In genomic region chr1:132334178-132334801, GRCm38 (mm10) we compare ENCODE assay signal across 8 mouse cellular contexts. TPM values are rescaled to one million over a fixed set of nuclear protein-coding genes. Genes with fewer than 3 reads are reported as not detected.
DNase-seq lines count a peak whose midpoint lies in the region; ATAC-seq and TF ChIP-seq lines count a peak whose summit lies in the region.

No protein-coding gene starts in this region.

- peaks cover 36% of the 10 kb centered on the region for H3K4me1 ChIP-seq in lung, embryonic 14.5 days (ENCODE audit: insufficient read depth)
- peaks cover 100% of the 10 kb centered on the region for H3K4me1 ChIP-seq in forebrain, embryonic 10.5 days
- peaks cover 13% of the 10 kb centered on the region for H3K4me1 ChIP-seq in limb, embryonic 11.5 days (ENCODE audit: control insufficient read depth, insufficient read depth, low read length)
- H3K4me1 ChIP-seq in neural tube, embryonic 14.5 days (ENCODE audit: control insufficient read depth, insufficient read depth, low read length) = peaks cover 16% of the 10 kb centered on the region; the same call in 1 of the 2 replicates

- no peak for DNase-seq in lung, embryonic 14.5 days
- DNase-seq in lung, postnatal 4 days = no peak
- no peak for DNase-seq in forebrain, embryonic 10.5 days (ENCODE audit: extremely low spot score, low spot score)
- DNase-seq in limb, embryonic 11.5 days (ENCODE audit: low spot score) = no peak
- no peak for DNase-seq in layer of hippocampus, postnatal 14 days (ENCODE audit: low spot score in 2 of 2)
- DNase-seq in right cerebral cortex, adult 2 months (ENCODE audit: low spot score in 2 of 2) = no peak
- no peak for DNase-seq in layer of hippocampus, postnatal 10 days (ENCODE audit: low spot score in 2 of 2)

- WGBS in lung, embryonic 14.5 days = 18% methylated on average over 6 of the region's 6 CpGs
- 12% methylated on average over 6 of the region's 6 CpGs for WGBS in forebrain, embryonic 10.5 days
- WGBS in limb, embryonic 11.5 days = 32% methylated on average over 6 of the region's 6 CpGs
- 19% methylated on average over 6 of the region's 6 CpGs for WGBS in neural tube, embryonic 14.5 days

- H3K36me3 ChIP-seq in lung, embryonic 14.5 days (ENCODE audit: insufficient read depth) = peaks cover 30% of the 10 kb centered on the region
- peaks cover 37% of the 10 kb centered on the region for H3K36me3 ChIP-seq in forebrain, embryonic 10.5 days (replicated peaks)
- H3K36me3 ChIP-seq in limb, embryonic 11.5 days (ENCODE audit: control insufficient read depth, insufficient read depth, low read length) = no peaks in the 10 kb centered on the region
- H3K36me3 ChIP-seq in neural tube, embryonic 14.5 days (ENCODE audit: control insufficient read depth, insufficient read depth, low read length) = no peaks in the 10 kb centered on the region

- H3K4me3 ChIP-seq in lung, embryonic 14.5 days (ENCODE audit: low read depth, low read length) = no peak overlapping the region
- H3K4me3 ChIP-seq in forebrain, embryonic 10.5 days = peak overlapping the region; percentile 28; the same call in 1 of the 2 replicates
- no peak overlapping the region for H3K4me3 ChIP-seq in limb, embryonic 11.5 days (ENCODE audit: low read depth, low read length)
- no peak overlapping the region for H3K4me3 ChIP-seq in neural tube, embryonic 14.5 days (ENCODE audit: low read depth, low read length)

- H3K9ac ChIP-seq in lung, embryonic 14.5 days = no peak overlapping the region
- H3K9ac ChIP-seq in limb, embryonic 11.5 days (ENCODE audit: low read length) = no peak overlapping the region
- H3K9ac ChIP-seq in neural tube, embryonic 14.5 days (replicated peaks; ENCODE audit: low read depth, low read length) = no peak overlapping the region

- H3K9me3 ChIP-seq in lung, embryonic 14.5 days (ENCODE audit: low read depth, low read length) = no peaks in the 10 kb centered on the region
- H3K9me3 ChIP-seq in forebrain, embryonic 10.5 days = no peaks in the 10 kb centered on the region
- no peaks in the 10 kb centered on the region for H3K9me3 ChIP-seq in limb, embryonic 11.5 days (ENCODE audit: control insufficient read depth, low read length)
- H3K9me3 ChIP-seq in neural tube, embryonic 14.5 days (ENCODE audit: control insufficient read depth, low read length) = no peaks in the 10 kb centered on the region

- peak overlapping the region; percentile 75 for H3K27ac ChIP-seq in lung, embryonic 14.5 days (ENCODE audit: low read depth)
- peak overlapping the region; percentile 88 for H3K27ac ChIP-seq in forebrain, embryonic 10.5 days
- peak overlapping the region; percentile 37; the same call in 1 of the 2 replicates for H3K27ac ChIP-seq in limb, embryonic 11.5 days (replicated peaks; ENCODE audit: low read depth, low read length)
- peak overlapping the region; percentile 6; the same call in 1 of the 2 replicates for H3K27ac ChIP-seq in neural tube, embryonic 14.5 days (ENCODE audit: low read depth, low read length)

- TF ChIP-seq CTCF in lung, embryonic 14.5 days (IDR thresholded peaks at IDR 0.05; ENCODE audit: low read depth) = no peak

- no peak for ATAC-seq in lung, embryonic 14.5 days (ENCODE audit: insufficient read depth)
- peak; percentile 27; the same call in 1 of the 2 replicates for ATAC-seq in limb, embryonic 11.5 days (ENCODE audit: insufficient number of reproducible peaks, low FRiP score, low TSS enrichment, low read depth)
- ATAC-seq in neural tube, embryonic 14.5 days (ENCODE audit: low read depth) = no peak

- no peak overlapping the region for H3K4me2 ChIP-seq in lung, embryonic 14.5 days
- H3K4me2 ChIP-seq in limb, embryonic 11.5 days (ENCODE audit: low read depth, severe bottlenecking) = no peak overlapping the region
- H3K4me2 ChIP-seq in neural tube, embryonic 14.5 days (ENCODE audit: low read depth, low read length) = no peak overlapping the region

- no peaks in the 10 kb centered on the region for H3K27me3 ChIP-seq in lung, embryonic 14.5 days (ENCODE audit: insufficient read depth, low read length)
- H3K27me3 ChIP-seq in forebrain, embryonic 10.5 days (ENCODE audit: poor library complexity, severe bottlenecking) = no peaks in the 10 kb centered on the region
- H3K27me3 ChIP-seq in limb, embryonic 11.5 days (ENCODE audit: control insufficient read depth, insufficient read depth, low read length) = no peaks in the 10 kb centered on the region
- no peaks in the 10 kb centered on the region for H3K27me3 ChIP-seq in neural tube, embryonic 14.5 days (ENCODE audit: control insufficient read depth, insufficient read depth, low read length)

RNA-seq across cellular contexts. Expression of gene Nuak2, which starts 18.4 kb away (rescaled TPM):
- 13.5 and 15.4 TPM in 2 replicates for polyA plus RNA-seq in lung, embryonic 14.5 days (2014; fragmentation: Nextera tagmentation; extraction: Ambion mirVana)
- 49.9 TPM in 2 replicates for polyA plus RNA-seq in forebrain, embryonic 10.5 days (2016; fragmentation: Nextera tagmentation; extraction: Ambion mirVana)
- 0.56 and 1.2 TPM in 2 replicates for polyA plus RNA-seq in limb, embryonic 11.5 days (2014; fragmentation: Nextera tagmentation; extraction: Ambion mirVana)
- polyA plus RNA-seq in neural tube, embryonic 14.5 days (2014; fragmentation: Nextera tagmentation; extraction: Ambion mirVana) = 7.8 and 8.4 TPM in 2 replicates
- 1 to 10 TPM; 1.7 to 2.8 TPM for total RNA-seq in layer of hippocampus, postnatal 14 days (2021)
- total RNA-seq in layer of hippocampus, postnatal 10 days (2021) = 1 to 10 TPM; 3.1 TPM

RNA-seq across cellular contexts. Expression of gene Klhdc8a, which starts 35.9 kb away (rescaled TPM):
- 0.46 and 0.54 TPM in 2 replicates for polyA plus RNA-seq in lung, embryonic 14.5 days (2014; fragmentation: Nextera tagmentation; extraction: Ambion mirVana)
- 0.30 and 0.33 TPM in 2 replicates for polyA plus RNA-seq in forebrain, embryonic 10.5 days (2016; fragmentation: Nextera tagmentation; extraction: Ambion mirVana)
- 0.07 TPM in 1 of 2 replicates, not detected in the other for polyA plus RNA-seq in limb, embryonic 11.5 days (2014; fragmentation: Nextera tagmentation; extraction: Ambion mirVana)
- polyA plus RNA-seq in neural tube, embryonic 14.5 days (2014; fragmentation: Nextera tagmentation; extraction: Ambion mirVana) = 6.6 and 8.4 TPM in 2 replicates
- total RNA-seq in layer of hippocampus, postnatal 14 days (2021) = 1 to 10 TPM; 5.7 to 6.8 TPM
- 10 to 100 TPM; 11.1 to 11.5 TPM for total RNA-seq in layer of hippocampus, postnatal 10 days (2021)

RNA-seq across cellular contexts. Expression of gene Tmcc2, which starts 56.8 kb away (rescaled TPM):
- 8.2 and 10.3 TPM in 2 replicates for polyA plus RNA-seq in lung, embryonic 14.5 days (2014; fragmentation: Nextera tagmentation; extraction: Ambion mirVana)
- 7.9 and 8.8 TPM in 2 replicates for polyA plus RNA-seq in forebrain, embryonic 10.5 days (2016; fragmentation: Nextera tagmentation; extraction: Ambion mirVana)
- 6.1 and 7.3 TPM in 2 replicates for polyA plus RNA-seq in limb, embryonic 11.5 days (2014; fragmentation: Nextera tagmentation; extraction: Ambion mirVana)
- polyA plus RNA-seq in neural tube, embryonic 14.5 days (2014; fragmentation: Nextera tagmentation; extraction: Ambion mirVana) = 20.7 and 29.9 TPM in 2 replicates
- 100 to 1,000 TPM; 191 to 192 TPM for total RNA-seq in layer of hippocampus, postnatal 14 days (2021)
- 100 to 1,000 TPM; 171 to 181 TPM for total RNA-seq in layer of hippocampus, postnatal 10 days (2021)

Comparison
In these comparisons a context has a peak if more than half of its experiments do, and no peak if none do; other contexts are left out.
1. H3K27ac ChIP-seq: peak in every context shown above with its lines; median percentile 88 in forebrain, embryonic 10.5 days; 75 in lung, embryonic 14.5 days; 37 in limb, embryonic 11.5 days; 6 in neural tube, embryonic 14.5 days.